ENCODE assay signal across 26 mouse cellular contexts in the genomic region with DNA sequence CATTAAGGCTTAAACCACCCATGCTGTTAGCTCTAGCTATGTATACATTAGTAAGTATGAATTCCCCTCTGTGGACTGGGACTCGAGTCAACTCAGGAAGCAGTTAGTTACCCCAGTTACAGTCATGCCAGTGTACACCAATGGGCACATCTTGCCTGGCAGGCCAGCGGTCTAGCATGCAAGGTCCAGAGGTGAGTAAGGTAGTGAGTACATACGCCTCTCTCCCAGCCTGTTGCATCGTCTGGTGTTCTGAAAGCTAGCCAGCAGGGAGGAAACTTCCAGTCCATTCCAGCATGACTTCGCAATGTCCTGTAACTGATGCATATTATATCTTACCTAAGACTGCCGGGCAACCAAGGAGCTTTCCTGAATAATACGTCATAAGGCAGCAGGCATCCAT.
"Had no signal": no experiment of that assay in that cellular context is flagged by ENCODE, and none has a peak within 500 bp of the region (broad histone marks: within the 10 kb centered on the region; RNA-seq: fewer than 3 reads in every experiment).

No protein-coding gene starts in this region.

- H3K9ac ChIP-seq: heart, embryonic 12.5 days; hindbrain, embryonic 12.5 days; hindbrain, embryonic 14.5 days; intestine, embryonic 15.5 days; limb, embryonic 12.5 days; liver, embryonic 13.5 days had no signal

- H3K27ac ChIP-seq: gastrocnemius, adult 2 months; heart, adult 2 months; hindbrain, embryonic 10.5 days; hindbrain, embryonic 12.5 days; hindbrain, embryonic 14.5 days; intestine, embryonic 15.5 days; layer of hippocampus, adult 2 months; left cerebral cortex, adult 2 months; limb, embryonic 10.5 days; limb, embryonic 12.5 days; liver, embryonic 13.5 days had no signal

- H3K4me1 ChIP-seq: heart, embryonic 12.5 days; hindbrain, embryonic 10.5 days; hindbrain, embryonic 12.5 days; intestine, embryonic 15.5 days; limb, embryonic 10.5 days; limb, embryonic 12.5 days; liver, embryonic 13.5 days had no signal

- H3K9me3 ChIP-seq: heart, embryonic 12.5 days; hindbrain, embryonic 10.5 days; hindbrain, embryonic 12.5 days; intestine, embryonic 15.5 days; limb, embryonic 10.5 days; limb, embryonic 12.5 days; liver, embryonic 13.5 days had no signal

- H3K27me3 ChIP-seq: heart, embryonic 12.5 days; hindbrain, embryonic 12.5 days; intestine, embryonic 15.5 days; limb, embryonic 12.5 days; liver, embryonic 13.5 days had no signal

- ATAC-seq: hindbrain, embryonic 16.5 days; inflammation-experienced regulatory T-cells, adult 6 months; intestine, embryonic 15.5 days; intestine, postnatal 0 days had no signal

- H3K4me2 ChIP-seq: heart, embryonic 12.5 days; hindbrain, embryonic 12.5 days; hindbrain, embryonic 14.5 days; intestine, embryonic 15.5 days; limb, embryonic 12.5 days; liver, embryonic 11.5 days; liver, embryonic 13.5 days had no signal

- H3K4me3 ChIP-seq: gastrocnemius, adult 2 months; heart, adult 2 months; heart, embryonic 12.5 days; hindbrain, embryonic 10.5 days; hindbrain, embryonic 12.5 days; intestine, embryonic 15.5 days; layer of hippocampus, adult 2 months; left cerebral cortex, adult 2 months; limb, embryonic 10.5 days; limb, embryonic 12.5 days; liver, embryonic 13.5 days had no signal

- DNase-seq: gastrocnemius, adult 2 months; gastrocnemius, postnatal 10 days; gastrocnemius, postnatal 25 days; heart, adult 2 months; heart, postnatal 10 days; heart, postnatal 4 days; kidney, adult 18-20 months; kidney, adult 8-10 months; kidney, postnatal 10 days; kidney, postnatal 25 days; kidney, postnatal 4 days; liver; liver, embryonic 13.5 days had no signal
